Mouse (Mus musculus) frontal cortex, adult 2 months (tissue): Measurements from ENCODE around the gene Oit1. TPM values are rescaled to one million over a fixed set of nuclear protein-coding genes. Genes with fewer than 3 reads are reported as not detected.

ENCODE experiments used
- DNase-seq, 2 experiments: peaks; one replicate each; pipeline ENCODE4 v3.0.0; 2022; ENCODE audit warnings: low spot score in 1 of 2; ENCODE audit errors: extremely low spot score in 1 of 2
- polyA plus RNA-seq: library from polyadenylated mRNA; depleted of rRNA; stranded (reverse); fragments of >200 nt; gene quantifications from 2 replicates; pipeline ENCODE4 v1.2.3, GENCODE M21; 2012

Gene Oit1
- polyA plus RNA-seq, 1 experiment: not detected

DNA sequence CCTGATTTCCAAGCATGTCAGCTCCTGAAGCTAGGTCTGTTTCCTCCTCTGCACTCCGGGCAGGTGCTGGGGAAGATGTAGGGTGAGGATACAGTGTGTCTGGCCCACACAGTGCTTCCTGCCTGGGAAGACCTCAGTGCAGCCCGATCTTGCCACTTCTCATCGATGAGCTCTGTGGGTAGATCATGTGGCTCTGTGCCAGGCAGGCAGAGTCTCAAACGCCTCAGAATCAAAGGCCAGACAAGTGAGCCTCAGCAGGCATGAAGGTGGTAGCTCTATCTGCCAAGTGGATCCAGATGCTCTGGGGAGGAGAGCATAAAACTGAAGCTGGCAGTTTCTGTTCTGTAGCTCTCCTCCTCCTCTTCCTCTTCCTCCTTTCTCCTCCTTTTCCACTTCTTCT is 38.3 kb downstream of the Oit1 start:
- no peak for DNase-seq

DNA sequence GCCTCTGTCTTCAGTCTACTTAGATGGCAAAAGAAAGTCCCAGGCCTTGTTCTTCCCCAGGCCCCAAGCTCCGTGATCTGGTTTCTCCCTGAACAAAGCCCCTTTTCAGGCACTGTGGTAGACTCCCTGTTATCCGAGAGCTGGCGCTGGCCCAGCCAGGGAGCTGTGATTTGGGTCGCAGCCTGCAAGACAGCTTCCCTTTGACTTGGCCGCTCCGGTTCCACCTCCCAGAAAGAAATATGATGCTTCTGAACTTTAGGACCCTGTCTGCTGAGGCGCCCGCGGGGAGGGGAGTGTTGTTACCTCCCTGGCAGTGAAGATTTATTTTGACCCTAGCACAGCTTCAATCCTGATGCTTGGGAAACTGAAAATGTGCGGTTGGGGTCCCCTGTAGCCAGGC is 42.6 kb downstream of the Oit1 start:
- no peak for DNase-seq

DNA sequence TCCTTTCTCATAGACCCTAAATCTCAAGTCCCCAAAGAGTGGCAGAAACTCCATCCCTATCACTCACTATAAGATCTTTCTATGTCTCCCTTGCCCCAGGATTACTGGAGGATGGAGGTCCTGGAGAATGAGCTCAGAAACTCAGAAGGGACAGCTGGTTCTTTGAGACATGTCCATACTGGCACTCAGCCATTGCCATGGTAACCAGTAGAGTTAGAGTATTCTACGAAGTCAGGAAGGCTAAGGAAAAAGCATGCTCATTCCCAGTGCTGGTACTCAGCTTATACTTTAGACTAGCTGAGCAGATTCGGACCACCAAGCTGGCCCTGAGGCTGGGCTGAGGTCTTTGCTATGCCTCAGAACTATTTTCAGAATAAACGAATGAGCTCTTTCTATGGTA is 44.0 kb downstream of the Oit1 start:
- DNase-seq: no peak

DNA sequence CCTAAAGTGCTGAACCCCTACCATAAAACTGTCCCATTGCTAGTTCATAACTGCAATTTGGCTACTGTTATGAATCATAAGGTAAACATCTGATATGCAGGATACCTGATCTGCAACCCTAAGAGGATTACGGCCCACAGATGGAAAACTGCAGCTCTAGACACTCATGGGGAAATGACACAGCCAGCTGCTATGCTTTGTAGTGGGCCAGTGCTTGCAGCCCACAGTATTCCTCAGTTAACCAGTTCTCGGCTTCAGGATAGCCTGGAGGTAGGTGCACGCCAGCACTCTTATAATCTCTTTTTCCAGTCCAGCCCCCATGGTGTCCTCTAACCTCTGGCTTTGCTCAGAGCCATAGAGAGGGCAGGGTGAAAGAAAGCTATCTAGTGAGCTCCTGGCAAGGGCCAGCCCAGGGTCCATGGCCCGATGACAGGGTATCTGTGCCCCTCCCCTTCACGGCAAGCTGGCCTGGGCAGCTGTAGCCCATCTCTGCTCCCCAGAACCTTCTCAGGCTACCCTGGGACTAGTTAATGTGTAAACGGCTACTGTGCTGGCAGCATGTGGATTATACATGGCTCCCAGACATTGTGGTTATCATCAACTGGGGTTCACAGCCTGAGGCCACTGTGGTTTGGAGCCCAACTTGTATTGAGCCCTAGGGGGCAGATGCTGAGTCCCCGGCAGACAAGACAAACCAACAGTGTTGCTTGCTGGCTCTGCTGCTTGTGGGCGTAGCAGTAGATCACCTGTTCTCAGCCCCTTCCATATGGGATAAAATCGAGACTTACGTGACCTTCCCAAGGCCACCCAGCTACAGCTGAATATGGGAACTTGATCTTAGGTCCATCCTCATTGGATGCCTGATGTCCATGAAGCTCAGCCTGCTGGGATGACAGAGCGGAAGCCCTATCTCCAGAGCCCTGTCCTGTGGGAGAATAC is 46.0 kb downstream of the Oit1 start:
- no peak for DNase-seq

DNA sequence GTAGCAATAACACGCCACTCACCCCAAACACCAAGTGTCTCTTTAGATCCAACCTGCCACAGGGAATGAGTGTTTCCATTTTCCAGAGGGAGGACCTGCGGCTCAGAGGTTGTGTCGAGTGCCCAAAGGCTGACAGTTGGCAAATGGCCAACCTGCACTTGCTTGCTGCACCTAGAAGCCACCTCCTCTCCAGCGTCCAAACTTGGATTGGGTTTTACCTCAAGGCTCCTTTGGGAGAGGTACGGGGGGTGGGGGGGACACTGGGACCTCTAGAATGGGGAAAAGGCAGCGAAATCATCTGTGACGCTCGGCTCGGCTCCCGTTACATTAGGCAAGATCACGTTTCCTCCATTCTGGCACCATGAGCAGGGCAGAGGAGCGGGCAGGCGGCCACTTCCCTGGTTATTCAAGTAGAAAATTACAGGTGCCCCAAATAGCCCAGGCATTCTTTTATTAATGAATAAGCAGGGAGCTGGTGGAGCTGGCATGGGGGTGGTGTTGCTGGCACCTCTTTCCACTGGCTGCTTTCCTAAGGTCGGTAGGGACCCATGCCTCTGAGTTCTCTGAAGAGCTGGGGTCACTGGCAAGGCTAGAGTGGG is 47.1 kb downstream of the Oit1 start:
- DNase-seq: no peak

DNA sequence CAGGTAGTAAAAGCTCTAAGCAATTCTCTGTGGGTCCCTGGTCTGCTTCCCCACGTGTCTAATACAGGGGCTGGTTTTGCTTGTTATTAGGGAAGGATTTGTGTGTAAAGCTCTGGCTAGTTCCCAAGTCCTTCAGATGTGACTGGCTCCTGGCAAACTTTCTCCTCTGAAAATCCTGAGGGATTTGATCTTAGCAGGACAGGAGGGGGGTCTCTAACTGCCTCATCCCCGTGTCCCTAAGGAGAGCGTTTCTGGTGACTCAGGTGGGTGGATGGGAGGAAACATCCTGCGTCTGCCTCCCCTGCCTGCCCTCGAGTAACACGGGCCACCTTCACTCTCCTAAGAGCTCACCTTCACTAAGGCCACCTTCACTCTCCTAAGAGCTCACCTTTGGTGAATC is 48.2 kb downstream of the Oit1 start:
- no peak for DNase-seq

DNA sequence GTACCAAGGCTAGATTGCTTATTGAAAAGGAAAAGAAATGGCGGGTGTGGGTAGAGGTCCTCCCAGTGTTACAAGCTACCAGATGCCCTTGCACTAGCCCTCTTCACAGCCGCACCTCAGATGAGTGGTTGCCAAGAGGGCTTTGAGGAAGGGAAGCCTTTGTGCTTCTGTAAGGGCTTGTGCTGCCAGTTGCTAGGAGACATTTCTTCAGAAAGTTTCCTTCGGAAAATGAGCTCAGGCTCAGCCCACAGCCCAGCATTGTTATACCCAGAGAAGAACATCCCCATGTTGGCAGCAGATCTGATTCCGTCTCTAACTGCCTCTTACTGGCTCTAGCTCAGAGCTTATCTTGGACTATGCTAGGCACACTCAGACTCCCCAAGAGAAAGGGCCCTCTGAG is 49.0 kb downstream of the Oit1 start:
- DNase-seq: no peak

DNA sequence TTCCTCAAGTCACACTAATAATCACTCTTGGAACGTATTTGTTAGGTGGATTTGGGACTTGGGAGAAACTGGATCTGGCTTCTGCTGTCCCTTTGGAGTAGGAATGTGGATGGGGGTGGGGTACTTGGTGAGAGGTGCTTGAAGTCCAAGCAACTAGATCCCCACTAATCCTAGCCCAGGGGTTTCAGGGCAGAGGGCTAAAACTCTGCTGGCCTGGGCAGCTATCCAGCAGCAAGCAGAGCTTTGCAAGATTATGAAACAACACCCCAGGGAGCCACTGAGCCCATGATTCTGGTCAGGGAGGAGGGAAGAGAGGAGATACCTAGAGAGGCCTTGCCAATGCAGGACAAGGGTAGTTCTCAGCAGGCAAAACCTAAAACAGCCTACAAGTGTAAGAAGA is 51.2 kb downstream of the Oit1 start:
- no peak for DNase-seq

DNA sequence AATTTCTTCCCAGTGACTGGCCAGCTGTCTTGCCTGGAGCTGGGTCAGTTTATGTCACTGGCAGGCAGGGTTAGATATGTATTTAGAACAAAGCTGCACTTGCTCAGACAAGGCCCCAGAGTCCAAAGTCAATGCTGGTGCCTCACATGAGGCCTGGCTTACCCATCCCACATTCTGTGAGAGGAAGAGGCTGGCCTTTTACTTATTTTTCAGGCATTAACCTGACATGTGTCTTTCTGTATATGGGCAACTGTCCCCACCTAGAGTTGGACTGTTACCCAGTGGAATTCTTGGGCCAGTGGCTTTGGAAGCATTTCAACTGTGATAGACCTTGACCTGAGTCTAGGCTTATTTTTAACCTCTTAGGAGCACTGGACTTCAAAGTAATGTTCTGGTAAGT is 51.6 kb downstream of the Oit1 start:
- no peak for DNase-seq

DNA sequence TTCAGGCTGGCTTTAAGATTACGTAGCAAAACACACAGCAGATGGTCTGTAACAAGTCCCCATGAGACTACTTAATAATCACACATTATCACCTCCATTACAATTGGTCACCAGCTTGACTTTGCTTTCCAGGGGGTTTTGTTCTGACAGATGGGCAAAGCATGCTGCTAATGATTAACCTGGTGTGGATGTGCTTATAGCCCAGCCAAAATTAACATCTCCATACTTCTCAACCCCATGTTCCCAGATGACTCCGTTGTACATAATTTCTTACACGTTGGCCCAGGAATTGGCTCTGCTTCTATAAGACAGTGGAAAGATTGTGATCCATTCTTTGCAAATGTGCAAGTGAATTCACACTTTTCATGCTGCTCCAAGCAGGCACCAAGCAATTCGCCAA is 52.8 kb downstream of the Oit1 start:
- no peak for DNase-seq

DNA sequence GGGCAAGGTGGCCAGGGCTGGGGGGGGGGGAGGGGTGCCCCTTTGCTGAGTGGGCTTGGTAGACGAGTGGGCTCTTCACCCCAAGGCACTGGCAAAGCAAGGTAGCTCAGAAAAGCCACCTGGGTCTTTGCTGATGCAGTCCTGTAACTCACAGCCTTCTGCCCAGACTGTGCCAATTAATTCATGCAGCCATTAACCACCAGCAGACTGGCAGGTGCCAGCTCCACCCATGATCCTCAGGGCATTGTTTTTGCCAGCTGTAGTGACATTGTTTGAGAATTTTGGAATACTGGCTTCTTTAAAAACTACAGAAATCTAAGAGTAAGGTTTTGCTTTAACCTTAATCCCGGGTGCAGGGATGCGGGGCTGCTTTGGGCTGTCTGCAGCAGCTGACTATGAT is 58.0 kb downstream of the Oit1 start:
- no peak for DNase-seq

DNA sequence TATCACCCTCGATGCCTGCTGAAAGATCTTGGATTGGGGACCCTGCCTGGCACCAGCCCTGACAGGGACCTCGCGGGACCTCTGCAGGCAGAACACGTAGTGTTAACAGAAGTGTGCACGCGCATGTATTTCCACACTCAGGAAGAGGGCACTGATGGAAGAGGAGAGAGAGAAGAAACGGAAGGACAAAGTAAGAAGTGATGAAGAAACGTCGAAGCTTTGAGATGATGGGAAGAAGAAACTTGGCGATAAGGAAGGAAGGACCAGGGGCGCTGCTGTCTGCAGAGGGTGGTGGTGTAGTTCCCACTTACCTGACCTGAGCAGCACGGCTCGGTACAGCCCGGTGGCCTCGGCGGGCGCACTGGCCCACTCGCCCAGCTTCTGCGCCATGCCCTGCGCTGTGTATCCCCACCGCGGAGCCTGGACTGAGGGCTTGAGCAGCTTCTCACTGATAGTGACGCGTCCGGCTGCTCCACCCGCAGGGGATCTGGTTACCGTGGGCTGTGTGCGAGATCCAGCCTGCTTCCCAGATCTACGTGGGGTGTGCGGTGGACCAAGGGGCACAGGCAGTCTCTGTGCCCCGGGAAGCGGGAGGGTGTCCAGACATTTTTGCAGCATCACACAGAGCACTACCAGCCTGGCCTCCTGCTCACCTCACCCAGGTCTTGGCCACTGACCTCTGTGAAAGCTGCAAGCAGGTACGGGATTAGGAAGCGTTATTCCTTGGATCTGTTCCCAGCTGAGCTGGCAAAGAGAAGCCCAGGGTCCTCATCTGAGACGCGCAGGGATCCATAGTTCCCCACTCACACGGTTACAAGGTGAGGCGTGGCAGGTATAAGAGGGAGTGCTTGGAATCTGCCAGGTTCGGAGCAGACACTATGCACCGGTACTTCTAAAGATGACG is 61.1 kb downstream of the Oit1 start, which contains the start of gene Fam107a:
TSS of gene Fam107a (minus strand) at position 830 of the 904 bp plus-strand sequence.
- no peak for DNase-seq

DNA sequence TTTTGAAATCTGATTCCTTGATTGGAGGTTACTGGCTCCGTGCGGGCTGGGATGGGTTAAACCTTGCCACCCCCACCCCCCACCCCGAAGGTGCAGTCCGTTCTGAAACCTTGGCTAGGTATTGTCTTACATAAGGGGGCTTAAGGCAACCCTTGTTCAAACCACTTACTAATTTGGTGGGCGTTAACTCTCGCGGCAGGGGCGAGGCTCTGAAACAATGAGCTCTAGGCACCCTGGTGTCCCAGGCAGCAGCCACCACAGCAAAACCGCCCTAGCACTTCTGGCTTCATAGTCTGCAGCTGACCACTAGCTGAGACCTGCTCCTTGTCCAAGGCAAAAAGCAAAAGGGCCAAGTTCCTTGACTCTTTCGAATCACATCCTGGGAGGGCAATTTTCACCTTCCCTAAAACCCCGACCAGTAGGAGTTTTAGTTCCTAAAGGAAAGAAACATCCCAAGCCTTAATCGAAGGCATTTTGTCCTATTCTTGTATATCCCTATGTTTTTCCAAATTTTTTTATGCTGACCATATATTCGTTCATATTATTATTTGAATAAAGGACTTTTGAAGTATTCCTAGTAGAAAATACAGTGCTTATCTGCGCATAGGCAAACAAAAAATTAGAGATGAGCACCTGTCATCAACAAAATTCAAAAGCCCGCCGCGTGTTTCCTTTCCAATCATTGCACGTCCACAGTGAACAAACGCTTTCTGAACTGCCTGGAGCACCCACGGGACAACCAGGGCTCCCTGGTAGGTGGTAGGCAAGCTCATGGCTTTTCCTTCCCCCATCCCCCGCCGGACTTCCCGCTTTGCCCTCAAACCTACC is 62.0 kb downstream of the Oit1 start:
- DNase-seq: no peak

DNA sequence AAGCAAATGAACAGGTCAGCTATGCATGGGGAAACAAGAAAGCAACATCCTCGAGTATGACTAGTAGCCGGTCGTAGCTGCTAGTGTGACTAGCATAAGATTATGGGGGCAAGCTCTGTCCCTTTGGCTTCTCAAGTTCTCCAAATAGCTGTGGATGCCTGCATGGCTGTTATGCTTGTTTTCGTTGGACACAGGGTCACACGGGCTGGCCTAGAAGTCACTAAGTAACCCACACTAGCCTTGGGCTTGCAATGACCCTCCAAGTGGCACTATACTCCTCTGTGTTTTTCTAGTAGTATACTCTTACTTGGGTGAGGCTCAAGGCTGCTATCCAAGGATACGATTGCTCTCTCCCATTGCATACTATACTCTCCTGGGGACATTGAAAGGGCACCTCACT is 63.4 kb downstream of the Oit1 start:
- no peak for DNase-seq

DNA sequence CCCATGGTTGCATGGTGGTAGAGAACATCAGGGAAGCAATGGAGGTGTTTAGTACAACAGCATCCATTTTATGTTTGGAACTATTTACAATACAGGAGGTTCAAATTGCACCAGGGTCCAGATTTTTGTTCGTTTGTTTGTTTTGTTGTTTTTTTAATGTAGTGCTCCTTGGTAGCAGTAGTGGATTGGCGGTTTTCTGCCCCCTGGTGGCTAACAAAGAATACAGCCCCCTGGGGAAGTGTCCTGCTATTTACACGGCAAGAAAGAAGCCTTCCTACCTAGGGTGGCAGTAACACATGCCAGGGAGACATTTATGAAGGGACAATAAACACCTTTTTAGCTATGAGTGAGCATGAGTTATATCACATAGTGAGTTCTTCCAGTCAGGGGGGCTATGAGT is 64.0 kb downstream of the Oit1 start:
- peak in 1 of 2 experiments; percentile 43 for DNase-seq

DNA sequence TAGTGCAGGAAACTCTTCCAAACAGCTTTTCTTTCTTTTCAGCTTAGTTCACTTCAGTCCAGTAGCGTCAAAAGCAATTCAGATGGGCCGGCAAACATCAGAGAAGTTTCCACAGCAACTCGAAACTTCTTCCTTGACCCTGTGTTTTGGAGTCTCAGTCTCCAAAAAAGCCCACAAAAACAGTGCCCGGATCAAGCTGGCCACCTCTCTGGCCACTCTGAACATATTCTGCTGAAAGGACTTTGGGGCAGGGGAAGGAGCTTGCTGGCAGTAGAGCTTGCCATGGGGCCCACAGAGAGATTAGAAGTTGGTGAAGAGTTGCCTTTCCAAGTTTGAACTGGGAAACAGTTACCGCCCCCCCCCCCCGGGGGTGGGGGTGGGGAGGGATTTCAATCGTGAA is 64.7 kb downstream of the Oit1 start:
- peak in 1 of 2 experiments; percentile 27 for DNase-seq

DNA sequence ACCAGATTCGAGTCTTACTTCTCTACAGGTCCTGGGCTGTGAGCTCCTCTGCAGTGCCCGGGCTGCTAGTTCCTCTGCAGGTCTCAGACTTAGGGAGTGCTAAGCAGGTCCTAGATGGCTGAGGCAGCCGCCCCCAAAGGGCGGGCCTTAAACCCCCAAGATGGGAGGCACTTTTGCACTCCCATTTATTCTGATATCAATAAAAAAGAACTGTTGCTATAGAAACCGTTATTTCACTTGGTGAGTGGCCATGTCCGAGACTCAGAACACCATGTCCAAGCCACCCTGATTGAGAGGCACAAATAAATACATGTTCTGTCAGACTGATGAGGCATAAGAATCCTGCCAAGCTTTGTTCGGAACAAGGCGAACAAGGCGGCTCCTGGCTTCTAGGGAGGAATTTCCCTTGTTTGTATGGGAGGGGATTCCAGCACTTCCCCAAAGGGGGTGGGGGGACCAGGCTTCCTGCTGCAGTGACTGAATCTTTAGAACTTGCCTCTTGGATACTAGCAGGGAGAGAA is 68.9 kb downstream of the Oit1 start:
- peak in 1 of 2 experiments; percentile 51 for DNase-seq

DNA sequence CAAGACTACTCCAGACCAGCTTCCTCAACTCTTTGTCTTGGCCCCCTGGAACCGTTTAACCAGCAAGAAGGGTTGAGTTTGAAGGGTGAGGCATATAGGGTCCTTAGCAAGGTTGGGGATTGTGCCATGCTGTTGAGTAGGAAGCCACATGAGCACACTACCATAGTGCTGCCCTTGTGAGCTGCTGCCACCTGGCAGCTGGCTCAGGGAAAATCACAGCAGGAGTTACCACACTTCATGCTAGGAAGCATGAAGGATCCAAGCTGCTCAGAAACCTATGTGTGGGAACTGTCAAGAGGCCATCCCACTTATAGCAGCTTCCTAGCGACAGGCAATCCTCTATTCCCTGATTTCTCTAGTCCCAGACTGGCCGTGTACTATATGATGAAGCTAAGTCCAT is 69.9 kb downstream of the Oit1 start:
- no peak for DNase-seq

DNA sequence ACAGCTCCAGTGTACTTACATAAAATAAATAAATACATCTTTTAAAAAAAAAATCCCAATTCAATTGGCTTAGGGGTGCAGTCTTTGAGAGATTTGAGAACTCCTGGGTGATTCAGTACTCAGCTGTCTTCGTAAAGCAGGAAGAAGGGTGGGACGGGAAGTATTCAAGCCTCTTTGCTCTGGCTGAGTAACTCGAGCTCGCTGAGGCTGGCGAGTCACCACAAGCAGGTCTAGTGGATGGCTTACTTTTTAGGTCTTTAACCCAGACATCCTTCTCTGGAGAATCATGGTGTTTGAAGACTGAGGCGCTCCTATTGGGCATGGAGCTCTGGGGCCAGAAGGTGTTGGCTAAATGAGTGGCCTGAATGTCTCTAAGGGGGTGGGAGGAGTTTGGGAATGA is 71.7 kb downstream of the Oit1 start:
- DNase-seq: no peak

DNA sequence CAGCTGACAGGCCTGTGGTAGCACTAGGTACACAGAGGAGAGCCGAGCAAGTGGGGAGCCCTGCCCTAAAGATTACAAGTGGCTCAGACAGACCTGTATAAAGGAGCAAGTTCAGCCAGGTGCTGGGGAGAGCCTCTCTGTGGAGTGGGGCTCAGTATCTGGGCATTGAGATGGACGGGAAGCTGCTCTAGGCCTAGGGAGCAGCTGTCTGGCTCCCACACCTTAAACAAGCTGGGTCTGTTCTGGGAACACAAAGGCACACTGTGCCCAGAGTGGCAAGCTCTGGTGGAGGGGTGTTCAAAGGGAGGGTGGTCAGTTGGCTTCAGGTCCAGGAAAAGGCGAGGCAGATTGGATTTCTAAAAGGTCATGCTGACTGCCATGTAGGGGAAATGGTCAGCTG is 73.5 kb downstream of the Oit1 start:
- DNase-seq: no peak
